ENCODE assay signal across 7 mouse cellular contexts in the genomic region with DNA sequence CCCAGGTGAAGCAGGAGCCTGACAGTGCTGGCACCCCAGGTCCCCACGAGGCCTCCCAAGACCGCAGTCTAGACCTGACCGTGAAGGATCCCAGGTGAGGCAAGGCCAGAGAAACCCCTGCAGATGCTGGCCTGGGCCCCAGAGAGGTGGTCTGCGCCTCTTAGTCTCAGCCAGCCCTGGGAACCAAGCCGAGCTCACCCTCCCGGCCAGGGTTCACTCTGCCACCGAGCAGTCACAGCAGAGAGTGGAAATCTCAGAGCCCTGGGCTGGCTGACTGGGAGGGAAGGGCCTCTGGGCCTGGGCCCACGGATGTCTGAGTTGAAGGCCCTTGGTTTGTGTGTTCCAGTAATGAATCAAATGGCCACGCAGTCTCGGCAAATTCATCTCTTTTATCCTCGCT.
DNase-seq lines count a peak whose midpoint lies in the region; ATAC-seq and TF ChIP-seq lines count a peak whose summit lies in the region.

No protein-coding gene starts in this region.

- no peak for ATAC-seq in kidney, postnatal 0 days (replicated peaks; ENCODE audit: low FRiP score, low read depth)
- ATAC-seq in granulocyte monocyte progenitor cell, adult 5-6 weeks (replicated peaks; ENCODE audit: poor library complexity, severe bottlenecking) = peak; percentile 10
- no peak for ATAC-seq in limb, embryonic 13.5 days (ENCODE audit: low FRiP score, low read depth)
- ATAC-seq in neural tube, embryonic 14.5 days (ENCODE audit: low read depth) = no peak

- no peaks in the 10 kb centered on the region for H3K9me3 ChIP-seq in kidney, postnatal 0 days (replicated peaks; ENCODE audit: low read length)
- no peaks in the 10 kb centered on the region for H3K9me3 ChIP-seq in limb, embryonic 13.5 days
- H3K9me3 ChIP-seq in neural tube, embryonic 14.5 days (ENCODE audit: control insufficient read depth, low read length) = no peaks in the 10 kb centered on the region

- H3K4me3 ChIP-seq in kidney, postnatal 0 days (replicated peaks; ENCODE audit: low read depth, low read length) = no peak overlapping the region
- no peak overlapping the region for H3K4me3 ChIP-seq in limb, embryonic 13.5 days
- H3K4me3 ChIP-seq in neural tube, embryonic 14.5 days (ENCODE audit: low read depth, low read length) = no peak overlapping the region

- no peak overlapping the region for H3K9ac ChIP-seq in kidney, postnatal 0 days (ENCODE audit: low read depth, low read length)
- no peak overlapping the region for H3K9ac ChIP-seq in limb, embryonic 13.5 days
- peak overlapping the region; percentile 16; the same call in 1 of the 2 replicates for H3K9ac ChIP-seq in neural tube, embryonic 14.5 days (replicated peaks; ENCODE audit: low read depth, low read length)

- no peaks in the 10 kb centered on the region for H3K27me3 ChIP-seq in kidney, postnatal 0 days (ENCODE audit: insufficient read depth, low read length)
- H3K27me3 ChIP-seq in limb, embryonic 13.5 days = peaks cover 74% of the 10 kb centered on the region
- 0 out of 2 replicates have a peak, but pooled peaks cover 3% of the 10 kb centered on the region for H3K27me3 ChIP-seq in neural tube, embryonic 14.5 days (ENCODE audit: control insufficient read depth, insufficient read depth, low read length)

- peaks cover 16% of the 10 kb centered on the region for H3K4me1 ChIP-seq in kidney, postnatal 0 days (replicated peaks; ENCODE audit: insufficient read depth, low read length)
- peaks cover 16% of the 10 kb centered on the region for H3K4me1 ChIP-seq in limb, embryonic 13.5 days
- H3K4me1 ChIP-seq in neural tube, embryonic 14.5 days (ENCODE audit: control insufficient read depth, insufficient read depth, low read length) = peaks cover 18% of the 10 kb centered on the region

- peak overlapping the region; percentile 14; the same call in 1 of the 2 replicates for H3K4me2 ChIP-seq in kidney, postnatal 0 days (ENCODE audit: low read length)
- H3K4me2 ChIP-seq in limb, embryonic 13.5 days (replicated peaks) = peak overlapping the region; percentile 52
- no peak overlapping the region for H3K4me2 ChIP-seq in neural tube, embryonic 14.5 days (ENCODE audit: low read depth, low read length)

- DNase-seq in kidney, postnatal 0 days (ENCODE audit: low spot score) = no peak
- no peak for DNase-seq in kidney, postnatal 25 days
- no peak for DNase-seq in frontal cortex, postnatal 36 days (ENCODE audit: low spot score in 2 of 2)
- DNase-seq in cerebellum, adult 9-10 months = no peak

- TF ChIP-seq CTCF in kidney, postnatal 0 days (IDR thresholded peaks at IDR 0.05; ENCODE audit: low read depth) = no peak

- peak overlapping the region; percentile 61 for H3K27ac ChIP-seq in kidney, postnatal 0 days
- 0 out of 2 replicates have a peak overlapping the region, but pooled peaks have one; percentile 22 for H3K27ac ChIP-seq in limb, embryonic 13.5 days
- H3K27ac ChIP-seq in neural tube, embryonic 14.5 days (ENCODE audit: low read depth, low read length) = peak overlapping the region; percentile 6; the same call in 1 of the 2 replicates

- peaks cover 9% of the 10 kb centered on the region; the same call in 1 of the 2 replicates for H3K36me3 ChIP-seq in kidney, postnatal 0 days (ENCODE audit: insufficient read depth, low read length)
- H3K36me3 ChIP-seq in limb, embryonic 13.5 days = no peaks in the 10 kb centered on the region
- 0 out of 2 replicates have a peak, but pooled peaks cover 4% of the 10 kb centered on the region for H3K36me3 ChIP-seq in neural tube, embryonic 14.5 days (ENCODE audit: control insufficient read depth, insufficient read depth, low read length)

- WGBS in kidney, postnatal 0 days = 38% methylated on average over 11 of the region's 11 CpGs
- WGBS in limb, embryonic 13.5 days = 44% methylated on average over 11 of the region's 11 CpGs
- 33% methylated on average over 11 of the region's 11 CpGs for WGBS in neural tube, embryonic 14.5 days

Comparison
In these comparisons a context has a peak if more than half of its experiments do, and no peak if none do; other contexts are left out.
1. H3K27ac ChIP-seq: peak in every context shown above with its lines; median percentile 61 in kidney, postnatal 0 days; 22 in limb, embryonic 13.5 days; 6 in neural tube, embryonic 14.5 days.